Mouse (Mus musculus): ENCODE data around the gene Fmod. TPM values are rescaled to one million over a fixed set of nuclear protein-coding genes. Genes with fewer than 3 reads are reported as not detected.

Gene Fmod
- polyA plus RNA-seq, 1 experiment from 2014 or later = 5.7 TPM

GRCm38 (mm10) chr1:134060849-134061569, 24.0 kb downstream of the Fmod start:
- H3K27me3 ChIP-seq (ENCODE audit: control insufficient read depth, insufficient read depth, low read length) = no peaks in the 10 kb centered on the region
- no peaks in the 10 kb centered on the region for H3K36me3 ChIP-seq (ENCODE audit: control insufficient read depth, insufficient read depth, low read length)
- peak; percentile 96 for DNase-seq (ENCODE audit: low spot score, missing footprints)
- peaks cover 52% of the 10 kb centered on the region for H3K4me1 ChIP-seq (ENCODE audit: control insufficient read depth, insufficient read depth, low read length)
- peak; percentile 76 for ATAC-seq (ENCODE audit: low FRiP score)
- H3K4me3 ChIP-seq (ENCODE audit: low read depth, low read length) = peak overlapping the region; percentile 21; the same call in 1 of the 2 replicates
- H3K27ac ChIP-seq (ENCODE audit: low read depth, low read length) = peak overlapping the region; percentile 100
- no peaks in the 10 kb centered on the region for H3K9me3 ChIP-seq (ENCODE audit: control insufficient read depth, low read length)
- peak overlapping the region; percentile 57 for H3K4me2 ChIP-seq
- peak overlapping the region; percentile 62 for H3K9ac ChIP-seq (ENCODE audit: low read length)
- under 1% methylated on average over 31 of the region's 31 CpGs for WGBS

DNA sequence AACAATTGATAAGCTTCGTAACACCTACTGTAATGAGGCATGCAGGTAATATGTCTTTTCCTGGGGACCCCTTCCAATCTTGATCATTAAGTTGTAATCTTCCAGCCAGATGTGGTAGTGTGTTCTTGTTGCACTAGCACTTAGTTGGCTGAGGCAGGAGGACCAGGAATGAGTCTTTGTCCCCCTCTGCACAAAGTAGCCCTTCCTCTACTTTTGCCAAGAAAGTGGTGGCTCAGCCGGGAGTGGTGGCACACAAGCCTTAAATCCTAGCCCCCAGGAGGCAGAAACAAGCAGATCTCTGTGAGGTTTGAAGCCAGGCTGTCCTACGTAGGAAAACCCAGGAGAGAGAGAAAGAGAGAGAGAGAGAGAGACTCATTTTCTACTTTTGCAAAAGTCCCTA, 24.9 kb downstream of the Fmod start:
- Histone ChIP-seq H3K9me3 (ENCODE audit: control insufficient read depth, low read length) (no peaks in the 10 kb centered on the region), H3K4me2 (peak overlapping the region; percentile 57), H3K9ac (ENCODE audit: low read length) (peak overlapping the region; percentile 62), H3K4me3 (ENCODE audit: low read depth, low read length) (no peak overlapping the region), H3K27ac (ENCODE audit: low read depth, low read length) (peak overlapping the region; percentile 100), H3K4me1 (ENCODE audit: control insufficient read depth, insufficient read depth, low read length) (peaks cover 61% of the 10 kb centered on the region), H3K27me3 (ENCODE audit: control insufficient read depth, insufficient read depth, low read length) (no peaks in the 10 kb centered on the region), H3K36me3 (ENCODE audit: control insufficient read depth, insufficient read depth, low read length) (no peaks in the 10 kb centered on the region)
- no peak for ATAC-seq (ENCODE audit: low FRiP score)
- DNase-seq (ENCODE audit: low spot score, missing footprints) = no peak
- WGBS = 34% methylated on average over 3 of the region's 3 CpGs

- H3K9ac ChIP-seq (ENCODE audit: low read length) = peak overlapping the region; percentile 62
- H3K4me3 ChIP-seq (ENCODE audit: low read depth, low read length) = 0 out of 2 replicates have a peak overlapping the region, but pooled peaks have one; percentile 0
- no peaks in the 10 kb centered on the region for H3K36me3 ChIP-seq (ENCODE audit: control insufficient read depth, insufficient read depth, low read length)
- H3K4me2 ChIP-seq = peak overlapping the region; percentile 57
- no peaks in the 10 kb centered on the region for H3K9me3 ChIP-seq (ENCODE audit: control insufficient read depth, low read length)
- H3K4me1 ChIP-seq (ENCODE audit: control insufficient read depth, insufficient read depth, low read length) = peaks cover 68% of the 10 kb centered on the region
- WGBS = 6% methylated on average over 11 of the region's 11 CpGs
- no peaks in the 10 kb centered on the region for H3K27me3 ChIP-seq (ENCODE audit: control insufficient read depth, insufficient read depth, low read length)
- ATAC-seq (ENCODE audit: low FRiP score) (peak; percentile 65), DNase-seq (ENCODE audit: low spot score, missing footprints) (peak; percentile 97)
- H3K27ac ChIP-seq (ENCODE audit: low read depth, low read length) = peak overlapping the region; percentile 100
Measured at GRCm38 (mm10) chr1:134062411-134063085, 25.5 kb downstream of the Fmod start.

DNA sequence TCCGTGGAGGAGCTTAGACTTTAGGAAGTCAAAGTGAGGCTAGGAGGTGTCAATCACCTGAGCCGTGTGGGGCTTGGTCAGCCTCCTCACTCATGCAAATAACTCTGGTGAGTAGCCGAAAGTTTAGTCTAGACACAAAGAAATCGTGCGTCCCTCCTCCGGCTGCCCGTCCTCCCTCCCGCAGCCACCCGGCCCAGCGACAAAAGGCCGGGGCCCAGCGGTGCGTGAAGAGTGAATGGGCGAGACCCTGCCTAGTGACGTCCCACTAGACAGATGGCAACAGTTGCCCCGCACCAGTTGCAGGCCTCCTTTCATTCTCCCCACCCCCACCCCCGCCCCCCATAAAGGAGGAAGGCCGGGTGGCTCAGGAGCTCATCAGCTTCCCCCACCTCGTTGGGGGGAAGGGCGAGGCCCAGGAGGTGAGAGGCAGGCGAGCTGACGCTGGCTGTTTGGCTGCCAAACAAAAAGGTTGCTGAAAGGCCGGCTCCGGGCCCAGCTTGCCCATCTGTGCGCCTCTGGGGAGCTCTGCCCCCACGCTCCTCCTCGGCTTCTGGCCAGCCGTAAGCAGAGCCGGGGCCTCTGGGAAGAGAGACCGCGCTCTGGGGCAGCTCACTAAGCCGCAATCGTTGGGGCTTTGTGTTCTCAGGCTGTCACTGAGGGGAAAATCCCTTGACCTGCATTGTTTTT, 26.2 kb downstream of the Fmod start:
- ATAC-seq (ENCODE audit: low FRiP score) (peak; percentile 82), DNase-seq (ENCODE audit: low spot score, missing footprints) (peak; percentile 98)
- H3K9me3 ChIP-seq (ENCODE audit: control insufficient read depth, low read length) = no peaks in the 10 kb centered on the region
- peaks cover 74% of the 10 kb centered on the region for H3K4me1 ChIP-seq (ENCODE audit: control insufficient read depth, insufficient read depth, low read length)
- under 1% methylated on average over 33 of the region's 33 CpGs for WGBS
- peak overlapping the region; percentile 57 for H3K4me2 ChIP-seq
- H3K27ac ChIP-seq (ENCODE audit: low read depth, low read length) = peak overlapping the region; percentile 100
- 0 out of 2 replicates have a peak overlapping the region, but pooled peaks have one; percentile 0 for H3K4me3 ChIP-seq (ENCODE audit: low read depth, low read length)
- no peaks in the 10 kb centered on the region for H3K36me3 ChIP-seq (ENCODE audit: control insufficient read depth, insufficient read depth, low read length)
- no peaks in the 10 kb centered on the region for H3K27me3 ChIP-seq (ENCODE audit: control insufficient read depth, insufficient read depth, low read length)
- peak overlapping the region; percentile 50 for H3K9ac ChIP-seq (ENCODE audit: low read length)

- no peaks in the 10 kb centered on the region for H3K27me3 ChIP-seq (ENCODE audit: control insufficient read depth, insufficient read depth, low read length)
- WGBS = under 1% methylated on average over 9 of the region's 9 CpGs
- ATAC-seq (ENCODE audit: low FRiP score) (no peak), DNase-seq (ENCODE audit: low spot score, missing footprints) (no peak)
- peaks cover 75% of the 10 kb centered on the region for H3K4me1 ChIP-seq (ENCODE audit: control insufficient read depth, insufficient read depth, low read length)
- peak overlapping the region; percentile 57 for H3K4me2 ChIP-seq
- H3K27ac ChIP-seq (ENCODE audit: low read depth, low read length) = peak overlapping the region; percentile 100
- peak overlapping the region; percentile 50 for H3K9ac ChIP-seq (ENCODE audit: low read length)
- H3K36me3 ChIP-seq (ENCODE audit: control insufficient read depth, insufficient read depth, low read length) = no peaks in the 10 kb centered on the region
- no peak overlapping the region for H3K4me3 ChIP-seq (ENCODE audit: low read depth, low read length)
- H3K9me3 ChIP-seq (ENCODE audit: control insufficient read depth, low read length) = no peaks in the 10 kb centered on the region
Measured at GRCm38 (mm10) chr1:134063773-134064125, 26.7 kb downstream of the Fmod start.

GRCm38 (mm10) chr1:134064296-134064831, 27.3 kb downstream of the Fmod start:
- peak overlapping the region; percentile 50; the same call in 1 of the 2 replicates for H3K9ac ChIP-seq (ENCODE audit: low read length)
- no peak for DNase-seq (ENCODE audit: low spot score, missing footprints)
- H3K4me1 ChIP-seq (ENCODE audit: control insufficient read depth, insufficient read depth, low read length) = peaks cover 75% of the 10 kb centered on the region
- no peaks in the 10 kb centered on the region for H3K36me3 ChIP-seq (ENCODE audit: control insufficient read depth, insufficient read depth, low read length)
- WGBS = 60% methylated on average over 2 of the region's 2 CpGs
- no peak for ATAC-seq (ENCODE audit: low FRiP score)
- peak overlapping the region; percentile 100 for H3K27ac ChIP-seq (ENCODE audit: low read depth, low read length)
- peak overlapping the region; percentile 57 for H3K4me2 ChIP-seq
- H3K9me3 ChIP-seq (ENCODE audit: control insufficient read depth, low read length) = no peaks in the 10 kb centered on the region
- no peak overlapping the region for H3K4me3 ChIP-seq (ENCODE audit: low read depth, low read length)
- H3K27me3 ChIP-seq (ENCODE audit: control insufficient read depth, insufficient read depth, low read length) = no peaks in the 10 kb centered on the region

DNA sequence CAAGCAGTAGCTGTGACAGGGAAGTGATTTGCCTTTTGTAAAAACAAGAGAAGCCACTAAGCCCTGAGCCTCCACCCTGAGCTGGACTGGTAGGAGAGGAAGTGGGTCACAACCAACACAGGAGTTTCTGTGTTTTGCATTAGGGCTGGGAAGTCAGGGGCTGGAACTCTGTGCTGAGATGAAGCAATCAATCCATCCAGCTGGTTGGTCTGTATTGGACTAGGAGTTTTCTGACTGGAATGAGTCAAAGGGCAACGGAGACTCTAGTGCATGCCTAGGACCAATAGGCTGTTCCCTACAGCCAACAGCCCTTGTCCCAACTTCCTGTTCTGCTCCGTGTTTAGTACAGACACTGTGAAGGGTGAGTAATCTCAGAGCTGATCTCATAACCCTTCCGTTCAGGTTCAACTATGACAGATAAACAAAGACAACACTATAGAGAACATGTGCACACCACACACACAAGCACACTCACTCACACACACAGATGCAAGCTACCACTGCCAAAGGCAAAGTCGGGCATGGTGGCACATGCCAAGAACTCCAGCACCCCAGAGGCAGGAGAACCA, 28.3 kb downstream of the Fmod start:
- Histone ChIP-seq H3K36me3 (ENCODE audit: control insufficient read depth, insufficient read depth, low read length) (no peaks in the 10 kb centered on the region), H3K4me3 (ENCODE audit: low read depth, low read length) (no peak overlapping the region), H3K27me3 (ENCODE audit: control insufficient read depth, insufficient read depth, low read length) (no peaks in the 10 kb centered on the region), H3K9me3 (ENCODE audit: control insufficient read depth, low read length) (no peaks in the 10 kb centered on the region), H3K9ac (ENCODE audit: low read length) (no peak overlapping the region), H3K4me2 (no peak overlapping the region), H3K4me1 (ENCODE audit: control insufficient read depth, insufficient read depth, low read length) (peaks cover 70% of the 10 kb centered on the region), H3K27ac (ENCODE audit: low read depth, low read length) (peak overlapping the region; percentile 100)
- ATAC-seq (ENCODE audit: low FRiP score) (no peak), DNase-seq (ENCODE audit: low spot score, missing footprints) (no peak)
- 71% methylated on average over 4 of the region's 4 CpGs for WGBS

- H3K4me2 ChIP-seq = no peak overlapping the region
- H3K4me1 ChIP-seq (ENCODE audit: control insufficient read depth, insufficient read depth, low read length) = peaks cover 71% of the 10 kb centered on the region
- ATAC-seq (ENCODE audit: low FRiP score) = no peak
Measured at GRCm38 (mm10) chr1:134066554-134066953, 29.5 kb downstream of the Fmod start.

More at GRCm38 (mm10) chr1:134066554-134066953, 29.5 kb downstream of the Fmod start:
- Histone ChIP-seq H3K27me3 (ENCODE audit: control insufficient read depth, insufficient read depth, low read length) (no peaks in the 10 kb centered on the region), H3K36me3 (ENCODE audit: control insufficient read depth, insufficient read depth, low read length) (no peaks in the 10 kb centered on the region), H3K9me3 (ENCODE audit: control insufficient read depth, low read length) (no peaks in the 10 kb centered on the region), H3K9ac (ENCODE audit: low read length) (no peak overlapping the region), H3K4me3 (ENCODE audit: low read depth, low read length) (no peak overlapping the region), H3K27ac (ENCODE audit: low read depth, low read length) (no peak overlapping the region; the same call in 1 of the 2 replicates)
- DNase-seq (ENCODE audit: low spot score, missing footprints) = no peak
- 65% methylated on average over 3 of the region's 3 CpGs for WGBS

Data from midbrain, embryonic 11.5 days (tissue).